Mouse (Mus musculus): ENCODE results near the gene Capns2. TPM values are rescaled to one million over a fixed set of nuclear protein-coding genes. Genes with fewer than 3 reads are reported as not detected.

Gene Capns2
- polyA plus RNA-seq, 1 experiment from 2014 or later, result 0.29 TPM

DNA sequence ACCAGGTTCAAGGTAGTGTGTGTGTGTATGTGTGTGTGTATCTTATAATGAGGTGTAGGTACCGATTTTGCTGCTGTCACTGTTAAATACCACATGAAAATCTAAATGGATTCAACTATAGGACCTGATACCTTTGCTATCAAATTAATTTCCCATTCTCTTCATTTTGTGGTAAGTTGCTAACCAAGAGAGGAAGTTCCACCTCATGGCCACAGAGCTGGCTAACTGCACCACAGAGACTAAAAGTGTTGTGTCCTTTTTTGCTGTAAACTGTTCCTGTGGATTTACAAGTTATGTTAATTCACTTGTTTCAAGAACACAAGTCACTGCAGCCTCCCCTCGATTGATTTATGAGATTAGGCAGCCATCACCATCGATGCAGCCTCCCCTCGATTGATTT, 3.4 kb upstream of the Capns2 start:
- Histone ChIP-seq H3K4me2 (ENCODE audit: low read length) (no peak overlapping the region), H3K27ac (replicated peaks; ENCODE audit: low read depth, low read length) (no peak overlapping the region), H3K9ac (replicated peaks; ENCODE audit: low read length) (no peak overlapping the region), H3K36me3 (ENCODE audit: control insufficient read depth, insufficient read depth, low read length) (no peaks in the 10 kb centered on the region), H3K27me3 (ENCODE audit: control insufficient read depth, insufficient read depth, low read length) (no peaks in the 10 kb centered on the region), H3K4me1 (ENCODE audit: control insufficient read depth, insufficient read depth, low read length) (no peaks in the 10 kb centered on the region), H3K4me3 (replicated peaks; ENCODE audit: low read depth, low read length) (no peak overlapping the region), H3K9me3 (ENCODE audit: control insufficient read depth, low read length) (no peaks in the 10 kb centered on the region)
- 77% methylated on average over 4 of the region's 4 CpGs for WGBS
- DNase-seq (no peak), ATAC-seq (ENCODE audit: low FRiP score, low TSS enrichment) (no peak)

- Histone ChIP-seq H3K27me3 (ENCODE audit: control insufficient read depth, insufficient read depth, low read length) (no peaks in the 10 kb centered on the region), H3K36me3 (ENCODE audit: control insufficient read depth, insufficient read depth, low read length) (no peaks in the 10 kb centered on the region), H3K4me3 (replicated peaks; ENCODE audit: low read depth, low read length) (no peak overlapping the region), H3K9me3 (ENCODE audit: control insufficient read depth, low read length) (no peaks in the 10 kb centered on the region), H3K4me1 (ENCODE audit: control insufficient read depth, insufficient read depth, low read length) (no peaks in the 10 kb centered on the region), H3K9ac (replicated peaks; ENCODE audit: low read length) (no peak overlapping the region), H3K27ac (replicated peaks; ENCODE audit: low read depth, low read length) (no peak overlapping the region), H3K4me2 (ENCODE audit: low read length) (no peak overlapping the region)
- DNase-seq (peak; percentile 8), ATAC-seq (ENCODE audit: low FRiP score, low TSS enrichment) (no peak)
- 83% methylated on average over 9 of the region's 9 CpGs for WGBS
Measured at GRCm38 (mm10) chr8:92899590-92899989, 1.6 kb upstream of the Capns2 start.

- DNase-seq (no peak), ATAC-seq (ENCODE audit: low FRiP score, low TSS enrichment) (no peak)
- Histone ChIP-seq H3K4me1 (ENCODE audit: control insufficient read depth, insufficient read depth, low read length) (no peaks in the 10 kb centered on the region), H3K27me3 (ENCODE audit: control insufficient read depth, insufficient read depth, low read length) (no peaks in the 10 kb centered on the region), H3K4me2 (ENCODE audit: low read length) (no peak overlapping the region), H3K9ac (replicated peaks; ENCODE audit: low read length) (no peak overlapping the region), H3K9me3 (ENCODE audit: control insufficient read depth, low read length) (no peaks in the 10 kb centered on the region), H3K4me3 (replicated peaks; ENCODE audit: low read depth, low read length) (no peak overlapping the region), H3K27ac (replicated peaks; ENCODE audit: low read depth, low read length) (no peak overlapping the region), H3K36me3 (ENCODE audit: control insufficient read depth, insufficient read depth, low read length) (no peaks in the 10 kb centered on the region)
- 84% methylated on average over 2 of the region's 2 CpGs for WGBS
Measured at GRCm38 (mm10) chr8:92902981-92903380, 1.8 kb downstream of the Capns2 start.

- DNase-seq, result no peak
- ATAC-seq (ENCODE audit: low FRiP score, low TSS enrichment), result no peak
- 89% methylated on average over 11 of the region's 11 CpGs for WGBS
Measured at GRCm38 (mm10) chr8:92903488-92904135, 2.4 kb downstream of the Capns2 start.

DNA sequence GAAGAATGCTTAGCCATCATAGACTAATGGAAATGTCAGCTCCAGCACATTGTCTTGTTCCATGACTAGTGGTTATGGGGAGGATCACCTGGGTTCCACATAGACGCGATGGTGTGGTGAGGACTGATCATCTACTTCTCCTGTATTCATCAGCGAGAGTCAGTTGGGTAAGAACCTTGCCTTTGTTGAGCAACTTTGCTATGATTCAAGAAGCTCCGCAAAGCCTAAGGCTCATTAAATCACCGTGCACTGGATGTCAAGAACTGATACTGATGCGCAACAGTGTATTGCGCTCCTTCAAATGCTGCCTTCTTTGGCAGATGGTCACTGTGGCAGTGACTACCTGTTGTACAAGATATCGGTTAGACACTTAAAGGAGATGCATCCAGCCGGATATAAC, 5.3 kb downstream of the Capns2 start:
- no peaks in the 10 kb centered on the region for H3K27me3 ChIP-seq (ENCODE audit: control insufficient read depth, insufficient read depth, low read length)
- H3K4me1 ChIP-seq (ENCODE audit: control insufficient read depth, insufficient read depth, low read length), result no peaks in the 10 kb centered on the region
- H3K4me3 ChIP-seq (replicated peaks; ENCODE audit: low read depth, low read length), result no peak overlapping the region
- no peaks in the 10 kb centered on the region for H3K36me3 ChIP-seq (ENCODE audit: control insufficient read depth, insufficient read depth, low read length)
- H3K9ac ChIP-seq (replicated peaks; ENCODE audit: low read length), result no peak overlapping the region
- H3K9me3 ChIP-seq (ENCODE audit: control insufficient read depth, low read length), result no peaks in the 10 kb centered on the region
- H3K4me2 ChIP-seq (ENCODE audit: low read length), result no peak overlapping the region
- ATAC-seq (ENCODE audit: low FRiP score, low TSS enrichment) (no peak), DNase-seq (no peak)
- H3K27ac ChIP-seq (replicated peaks; ENCODE audit: low read depth, low read length), result no peak overlapping the region
- WGBS, result 98% methylated on average over 9 of the region's 9 CpGs

More at GRCm38 (mm10) chr8:92903488-92904135, 2.4 kb downstream of the Capns2 start:
- H3K9me3 ChIP-seq (ENCODE audit: control insufficient read depth, low read length), result no peaks in the 10 kb centered on the region
- no peaks in the 10 kb centered on the region for H3K36me3 ChIP-seq (ENCODE audit: control insufficient read depth, insufficient read depth, low read length)
- H3K27me3 ChIP-seq (ENCODE audit: control insufficient read depth, insufficient read depth, low read length), result no peaks in the 10 kb centered on the region
- H3K9ac ChIP-seq (replicated peaks; ENCODE audit: low read length), result no peak overlapping the region
- H3K27ac ChIP-seq (replicated peaks; ENCODE audit: low read depth, low read length), result no peak overlapping the region
- H3K4me3 ChIP-seq (replicated peaks; ENCODE audit: low read depth, low read length), result no peak overlapping the region
- H3K4me2 ChIP-seq (ENCODE audit: low read length), result no peak overlapping the region
- H3K4me1 ChIP-seq (ENCODE audit: control insufficient read depth, insufficient read depth, low read length), result no peaks in the 10 kb centered on the region

GRCm38 (mm10) chr8:92908448-92908847, 7.2 kb downstream of the Capns2 start:
- H3K4me3 ChIP-seq (replicated peaks; ENCODE audit: low read depth, low read length), result no peak overlapping the region
- ATAC-seq (ENCODE audit: low FRiP score, low TSS enrichment) (no peak), DNase-seq (no peak)
- no peak overlapping the region for H3K9ac ChIP-seq (replicated peaks; ENCODE audit: low read length)
- H3K4me2 ChIP-seq (ENCODE audit: low read length), result no peak overlapping the region
- H3K4me1 ChIP-seq (ENCODE audit: control insufficient read depth, insufficient read depth, low read length), result no peaks in the 10 kb centered on the region
- H3K27ac ChIP-seq (replicated peaks; ENCODE audit: low read depth, low read length), result no peak overlapping the region
- 92% methylated on average over 2 of the region's 2 CpGs for WGBS
- no peaks in the 10 kb centered on the region for H3K9me3 ChIP-seq (ENCODE audit: control insufficient read depth, low read length)
- H3K36me3 ChIP-seq (ENCODE audit: control insufficient read depth, insufficient read depth, low read length), result no peaks in the 10 kb centered on the region
- H3K27me3 ChIP-seq (ENCODE audit: control insufficient read depth, insufficient read depth, low read length), result no peaks in the 10 kb centered on the region

DNA sequence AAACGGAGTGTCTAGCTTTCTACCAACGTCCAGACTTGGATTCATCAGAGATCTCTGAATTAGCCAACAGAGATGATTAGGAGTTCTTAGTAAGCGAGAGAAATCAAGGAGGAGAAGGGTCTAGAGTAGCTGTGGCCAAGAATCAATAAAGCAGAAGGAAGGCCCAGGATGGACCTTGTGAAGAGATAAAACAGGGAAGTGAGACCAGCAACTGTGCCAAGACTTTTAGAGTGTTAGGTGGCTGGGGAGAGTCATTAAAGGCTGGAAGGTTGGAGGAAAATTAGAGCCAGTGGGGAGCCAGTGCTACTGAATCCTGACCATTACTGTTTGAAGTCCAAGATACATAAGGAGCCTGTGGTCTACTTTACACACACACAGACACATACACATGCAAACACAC, 10.3 kb downstream of the Capns2 start:
- Histone ChIP-seq H3K4me3 (replicated peaks; ENCODE audit: low read depth, low read length) (no peak overlapping the region), H3K4me1 (ENCODE audit: control insufficient read depth, insufficient read depth, low read length) (no peaks in the 10 kb centered on the region), H3K9me3 (ENCODE audit: control insufficient read depth, low read length) (no peaks in the 10 kb centered on the region), H3K36me3 (ENCODE audit: control insufficient read depth, insufficient read depth, low read length) (no peaks in the 10 kb centered on the region), H3K9ac (replicated peaks; ENCODE audit: low read length) (no peak overlapping the region), H3K4me2 (ENCODE audit: low read length) (no peak overlapping the region), H3K27me3 (ENCODE audit: control insufficient read depth, insufficient read depth, low read length) (no peaks in the 10 kb centered on the region), H3K27ac (replicated peaks; ENCODE audit: low read depth, low read length) (no peak overlapping the region)
- ATAC-seq (ENCODE audit: low FRiP score, low TSS enrichment) (no peak), DNase-seq (no peak)
- 91% methylated on average over 3 of the region's 3 CpGs for WGBS

- Histone ChIP-seq H3K4me2 (ENCODE audit: low read length) (no peak overlapping the region), H3K27ac (replicated peaks; ENCODE audit: low read depth, low read length) (no peak overlapping the region), H3K9ac (replicated peaks; ENCODE audit: low read length) (no peak overlapping the region), H3K4me3 (replicated peaks; ENCODE audit: low read depth, low read length) (no peak overlapping the region), H3K9me3 (ENCODE audit: control insufficient read depth, low read length) (no peaks in the 10 kb centered on the region), H3K36me3 (ENCODE audit: control insufficient read depth, insufficient read depth, low read length) (no peaks in the 10 kb centered on the region), H3K27me3 (ENCODE audit: control insufficient read depth, insufficient read depth, low read length) (no peaks in the 10 kb centered on the region), H3K4me1 (ENCODE audit: control insufficient read depth, insufficient read depth, low read length) (no peaks in the 10 kb centered on the region)
- DNase-seq (no peak), ATAC-seq (ENCODE audit: low FRiP score, low TSS enrichment) (no peak)
- 90% methylated on average over 7 of the region's 7 CpGs for WGBS
Measured at GRCm38 (mm10) chr8:92913396-92913795, 12.2 kb downstream of the Capns2 start.

DNA sequence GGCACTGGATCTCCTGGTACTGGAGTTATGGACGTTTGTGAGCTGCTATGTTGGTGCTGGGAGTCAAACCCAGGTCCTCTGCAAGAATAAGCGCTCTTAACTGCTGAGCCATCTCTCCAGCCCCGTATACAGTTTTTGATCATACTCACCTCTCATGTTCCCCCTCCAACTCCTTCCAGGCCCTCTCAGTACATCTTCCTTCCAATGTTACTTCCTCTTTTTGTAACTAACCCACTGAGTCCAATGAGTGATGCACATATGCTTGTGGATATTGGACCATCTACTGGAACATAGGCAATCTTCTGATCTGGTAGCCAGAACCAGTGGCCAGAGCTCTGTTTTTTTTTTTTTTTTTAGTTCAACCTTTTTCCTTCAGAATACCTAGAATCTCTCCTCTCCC, 14.9 kb downstream of the Capns2 start:
- Histone ChIP-seq H3K4me2 (ENCODE audit: low read length) (no peak overlapping the region), H3K27ac (replicated peaks; ENCODE audit: low read depth, low read length) (no peak overlapping the region), H3K36me3 (ENCODE audit: control insufficient read depth, insufficient read depth, low read length) (no peaks in the 10 kb centered on the region), H3K4me1 (ENCODE audit: control insufficient read depth, insufficient read depth, low read length) (no peaks in the 10 kb centered on the region), H3K9ac (replicated peaks; ENCODE audit: low read length) (no peak overlapping the region), H3K27me3 (ENCODE audit: control insufficient read depth, insufficient read depth, low read length) (no peaks in the 10 kb centered on the region), H3K9me3 (ENCODE audit: control insufficient read depth, low read length) (no peaks in the 10 kb centered on the region), H3K4me3 (replicated peaks; ENCODE audit: low read depth, low read length) (no peak overlapping the region)
- no peak for ATAC-seq (ENCODE audit: low FRiP score, low TSS enrichment)
- 83% methylated on average over 3 of the region's 3 CpGs for WGBS
- no peak for DNase-seq

All from midbrain, embryonic 14.5 days (tissue).